Mouse (Mus musculus) forebrain, embryonic 15.5 days (tissue): ENCODE measurements around the gene Arr3. TPM values are rescaled to one million over a fixed set of nuclear protein-coding genes. Genes with fewer than 3 reads are reported as not detected.

Experiments
- ATAC-seq: fragments of 200-750 bp; cut with Nextera tagmentation; replicated peaks from 2 replicates; pipeline ENCODE4 v1.8.0; 2017; ENCODE audit warnings: mild to moderate bottlenecking, moderate TSS enrichment, moderate library complexity
- H3K27ac ChIP-seq: fragments of 300-500 bp; sonication (generic); replicated peaks from 2 replicates; pipeline ENCODE4 v1.5.1; 2015; ENCODE audit warnings: mild to moderate bottlenecking, inconsistent platforms
- H3K27me3 ChIP-seq: fragments of 300-500 bp; sonication (generic); 2 replicates; pipeline ENCODE4 v1.6.1; 2015; ENCODE audit warnings: inconsistent platforms
- H3K36me3 ChIP-seq: fragments of 300-500 bp; sonication (generic); 2 replicates; pipeline ENCODE4 v1.6.1; 2015; ENCODE audit warnings: mild to moderate bottlenecking, inconsistent platforms
- H3K4me1 ChIP-seq: fragments of 300-500 bp; sonication (generic); 2 replicates; pipeline ENCODE4 v1.6.1; 2015; ENCODE audit warnings: inconsistent platforms
- H3K4me2 ChIP-seq: fragments of 300-500 bp; sonication (generic); replicated peaks from 2 replicates; pipeline ENCODE4 v1.6.1; 2015; ENCODE audit warnings: mild to moderate bottlenecking, inconsistent platforms
- H3K4me3 ChIP-seq: fragments of 300-500 bp; sonication (generic); 2 replicates; pipeline ENCODE4 v1.5.1; 2015; ENCODE audit warnings: mild to moderate bottlenecking, inconsistent platforms
- H3K9ac ChIP-seq: fragments of 300-500 bp; sonication (generic); replicated peaks from 2 replicates; pipeline ENCODE4 v1.6.1; 2015; ENCODE audit warnings: mild to moderate bottlenecking, inconsistent platforms
- H3K9me3 ChIP-seq: fragments of 300-500 bp; sonication (generic); 2 replicates; pipeline ENCODE4 v1.6.1; 2016; ENCODE audit warnings: inconsistent platforms
- WGBS: fragments of 180-500 bp; shearing (Covaris S2); methylation state at CpG from one replicate; pipeline ENCODE4 v1.1.7; 2015; ENCODE audit warnings: mixed read lengths; 5-methylcytosine and 5-hydroxymethylcytosine counted together
- polyA plus RNA-seq: library from polyadenylated mRNA; unstranded; fragments of >200 nt; fragmentation: Nextera tagmentation; extraction: Ambion mirVana; gene quantifications from 2 replicates; pipeline ENCODE4 v1.2.1, GENCODE M21; 2015

Arr3 gene
- 0.27 TPM in 1 of 2 replicates, not detected in the other for polyA plus RNA-seq

GRCm38 (mm10) chrX:100605314-100605713 is at the start of gene Arr3:
TSS of gene Arr3 (plus strand) at chrX:100605497.
- Histone ChIP-seq H3K4me1 (no peaks in the 10 kb centered on the region), H3K4me2 (no peak within 1 kb of the TSS), H3K9ac (no peak within 1 kb of the TSS), H3K9me3 (no peaks in the 10 kb centered on the region), H3K27me3 (no peaks in the 10 kb centered on the region), H3K27ac (no peak within 1 kb of the TSS), H3K4me3 (no peak within 1 kb of the TSS), H3K36me3 (no peaks in the 10 kb centered on the region)
- ATAC-seq = no peak
- 36% methylated on average over 1 of the region's 1 CpGs for WGBS

- no peak overlapping the region for H3K4me2 ChIP-seq
- no peaks in the 10 kb centered on the region for H3K4me1 ChIP-seq
- no peaks in the 10 kb centered on the region for H3K27me3 ChIP-seq
- 86% methylated on average over 3 of the region's 3 CpGs for WGBS
- H3K4me3 ChIP-seq = no peak overlapping the region
- H3K9me3 ChIP-seq = no peaks in the 10 kb centered on the region
- ATAC-seq = no peak
- no peak overlapping the region for H3K27ac ChIP-seq
- no peak overlapping the region for H3K9ac ChIP-seq
- no peaks in the 10 kb centered on the region for H3K36me3 ChIP-seq
Measured at GRCm38 (mm10) chrX:100556026-100556425, 49.3 kb upstream of the Arr3 start.

- Histone ChIP-seq H3K27ac (no peak overlapping the region), H3K9ac (no peak overlapping the region), H3K9me3 (no peaks in the 10 kb centered on the region), H3K27me3 (no peaks in the 10 kb centered on the region), H3K4me2 (no peak overlapping the region), H3K4me1 (no peaks in the 10 kb centered on the region), H3K4me3 (no peak overlapping the region), H3K36me3 (no peaks in the 10 kb centered on the region)
- no peak for ATAC-seq
- WGBS = 86% methylated on average over 3 of the region's 3 CpGs
Measured at GRCm38 (mm10) chrX:100565696-100566095, 39.6 kb upstream of the Arr3 start.

- no peak for ATAC-seq
- 74% methylated on average over 1 of the region's 1 CpGs for WGBS
- no peaks in the 10 kb centered on the region for H3K27me3 ChIP-seq
- no peaks in the 10 kb centered on the region for H3K9me3 ChIP-seq
- no peaks in the 10 kb centered on the region for H3K4me1 ChIP-seq
- no peak within 1 kb of the TSS for H3K9ac ChIP-seq
- no peaks in the 10 kb centered on the region for H3K36me3 ChIP-seq
- no peak within 1 kb of the TSS for H3K27ac ChIP-seq
- no peak within 1 kb of the TSS for H3K4me2 ChIP-seq
- H3K4me3 ChIP-seq = no peak within 1 kb of the TSS
Measured at GRCm38 (mm10) chrX:100571951-100572350, 33.3 kb upstream of the Arr3 start, which contains the start of gene Awat1. TSS of gene Awat1 (plus strand) at chrX:100572251.

- H3K4me2 ChIP-seq = no peak within 1 kb of the TSS
- no peaks in the 10 kb centered on the region for H3K4me1 ChIP-seq
- no peaks in the 10 kb centered on the region for H3K27me3 ChIP-seq
- 60% methylated on average over 4 of the region's 4 CpGs for WGBS
- H3K9me3 ChIP-seq = no peaks in the 10 kb centered on the region
- ATAC-seq = no peak
- no peak within 1 kb of the TSS for H3K9ac ChIP-seq
- H3K36me3 ChIP-seq = no peaks in the 10 kb centered on the region
- no peak within 1 kb of the TSS for H3K4me3 ChIP-seq
- H3K27ac ChIP-seq = no peak within 1 kb of the TSS
Measured at GRCm38 (mm10) chrX:100594791-100595190, 10.5 kb upstream of the Arr3 start, which contains the start of gene P2ry4. TSS of gene P2ry4 (minus strand) at chrX:100594869.

- Histone ChIP-seq H3K27ac (no peak overlapping the region), H3K4me2 (no peak overlapping the region), H3K4me3 (no peak overlapping the region), H3K9me3 (no peaks in the 10 kb centered on the region), H3K4me1 (no peaks in the 10 kb centered on the region), H3K9ac (no peak overlapping the region), H3K36me3 (no peaks in the 10 kb centered on the region), H3K27me3 (no peaks in the 10 kb centered on the region)
- 0 out of 2 replicates have a peak, but pooled peaks have one; percentile 41 for ATAC-seq
- 27% methylated on average over 5 of the region's 5 CpGs for WGBS
Measured at GRCm38 (mm10) chrX:100597439-100597838, 7.9 kb upstream of the Arr3 start.

GRCm38 (mm10) chrX:100599755-100600154 is 5.5 kb upstream of the Arr3 start:
- no peak overlapping the region for H3K27ac ChIP-seq
- no peak overlapping the region for H3K9ac ChIP-seq
- no peak for ATAC-seq
- WGBS = 70% methylated on average over 4 of the region's 4 CpGs
- H3K4me1 ChIP-seq = no peaks in the 10 kb centered on the region
- H3K9me3 ChIP-seq = no peaks in the 10 kb centered on the region
- H3K36me3 ChIP-seq = no peaks in the 10 kb centered on the region
- no peaks in the 10 kb centered on the region for H3K27me3 ChIP-seq
- H3K4me2 ChIP-seq = no peak overlapping the region
- H3K4me3 ChIP-seq = no peak overlapping the region

- H3K36me3 ChIP-seq = peaks cover 10% of the 10 kb centered on the region; the same call in 1 of the 2 replicates
- 63% methylated on average over 3 of the region's 3 CpGs for WGBS
- no peaks in the 10 kb centered on the region for H3K27me3 ChIP-seq
- H3K9me3 ChIP-seq = no peaks in the 10 kb centered on the region
- H3K27ac ChIP-seq = no peak overlapping the region
- no peaks in the 10 kb centered on the region for H3K4me1 ChIP-seq
- no peak for ATAC-seq
- H3K4me2 ChIP-seq = no peak overlapping the region
- H3K4me3 ChIP-seq = no peak overlapping the region
- no peak overlapping the region for H3K9ac ChIP-seq
Measured at GRCm38 (mm10) chrX:100618488-100618887, 13.2 kb downstream of the Arr3 start.

- no peak for ATAC-seq
- Histone ChIP-seq H3K4me2 (no peak overlapping the region), H3K27me3 (no peaks in the 10 kb centered on the region), H3K9me3 (no peaks in the 10 kb centered on the region), H3K4me1 (peaks cover 6% of the 10 kb centered on the region), H3K27ac (no peak overlapping the region), H3K9ac (no peak overlapping the region), H3K36me3 (peaks cover 10% of the 10 kb centered on the region; the same call in 1 of the 2 replicates), H3K4me3 (no peak overlapping the region)
- 65% methylated on average over 2 of the region's 2 CpGs for WGBS
Measured at GRCm38 (mm10) chrX:100621366-100621765, 16.1 kb downstream of the Arr3 start.

GRCm38 (mm10) chrX:100624242-100624641 is 18.9 kb downstream of the Arr3 start:
- no peak overlapping the region for H3K4me2 ChIP-seq
- no peaks in the 10 kb centered on the region for H3K27me3 ChIP-seq
- H3K4me3 ChIP-seq = no peak overlapping the region
- ATAC-seq = no peak
- H3K36me3 ChIP-seq = peaks cover 10% of the 10 kb centered on the region; the same call in 1 of the 2 replicates
- WGBS = 84% methylated on average over 4 of the region's 4 CpGs
- H3K9me3 ChIP-seq = no peaks in the 10 kb centered on the region
- peaks cover 10% of the 10 kb centered on the region for H3K4me1 ChIP-seq
- no peak overlapping the region for H3K9ac ChIP-seq
- no peak overlapping the region for H3K27ac ChIP-seq

GRCm38 (mm10) chrX:100625146-100625545 is 19.8 kb downstream of the Arr3 start:
- 41% methylated on average over 7 of the region's 7 CpGs for WGBS
- H3K27me3 ChIP-seq = no peaks in the 10 kb centered on the region
- ATAC-seq = no peak

GRCm38 (mm10) chrX:100625546-100625801 is 20.2 kb downstream of the Arr3 start, which contains the start of gene Kif4:
TSS of gene Kif4 (plus strand) at chrX:100625737.
- Histone ChIP-seq H3K27ac (0 out of 2 replicates have a peak within 1 kb of the TSS, but pooled peaks have one; percentile 43), H3K4me1 (peaks cover 10% of the 10 kb centered on the region), H3K4me3 (peak within 1 kb of the TSS; percentile 55), H3K9ac (peak within 1 kb of the TSS; percentile 63), H3K9me3 (no peaks in the 10 kb centered on the region), H3K27me3 (no peaks in the 10 kb centered on the region), H3K4me2 (peak within 1 kb of the TSS; percentile 74), H3K36me3 (peaks cover 10% of the 10 kb centered on the region; the same call in 1 of the 2 replicates)
- ATAC-seq = no peak
- WGBS = 18% methylated on average over 3 of the region's 3 CpGs

More at GRCm38 (mm10) chrX:100625146-100625545, 19.8 kb downstream of the Arr3 start:
- Histone ChIP-seq H3K4me1 (peaks cover 10% of the 10 kb centered on the region), H3K4me2 (peak overlapping the region; percentile 74), H3K27ac (no peak overlapping the region), H3K9ac (peak overlapping the region; percentile 63), H3K9me3 (no peaks in the 10 kb centered on the region), H3K36me3 (peaks cover 10% of the 10 kb centered on the region; the same call in 1 of the 2 replicates), H3K4me3 (peak overlapping the region; percentile 55)
